Mouse (Mus musculus) yolk sac, embryonic 10.5 days (tissue): Measurements from ENCODE around the gene Polr2i.
"Not testable (repeated sequence)": the region's sequence is repeated elsewhere in the genome, so short reads cannot be mapped to it uniquely, and the experiment has no call there.

ENCODE experiments used
- DNase-seq: peaks from one replicate; pipeline ENCODE4 v3.0.0-alpha.2; 2017; ENCODE audit warnings: low spot score

Gene Polr2i

GRCm38 (mm10) chr7:30204380-30204779 lies 27.4 kb upstream of the Polr2i start:
- DNase-seq: no peak

GRCm38 (mm10) chr7:30205383-30205782 lies 26.4 kb upstream of the Polr2i start:
- DNase-seq: no peak

GRCm38 (mm10) chr7:30206364-30206763 lies 25.4 kb upstream of the Polr2i start:
- not testable (repeated sequence) for DNase-seq

- no peak for DNase-seq
Measured at GRCm38 (mm10) chr7:30211025-30211424, 20.7 kb upstream of the Polr2i start.

- DNase-seq: no peak
Measured at GRCm38 (mm10) chr7:30213881-30214280, 17.9 kb upstream of the Polr2i start.

GRCm38 (mm10) chr7:30215875-30216274 lies 15.9 kb upstream of the Polr2i start:
- DNase-seq: no peak

- peak; percentile 79 for DNase-seq
Measured at GRCm38 (mm10) chr7:30216723-30217151, 15.0 kb upstream of the Polr2i start.

- DNase-seq: no peak
Measured at GRCm38 (mm10) chr7:30217277-30217676, 14.5 kb upstream of the Polr2i start.

- peak; percentile 46 for DNase-seq
Measured at GRCm38 (mm10) chr7:30219293-30220007, 12.3 kb upstream of the Polr2i start.

GRCm38 (mm10) chr7:30220008-30220356 lies 11.8 kb upstream of the Polr2i start:
- no peak for DNase-seq

- DNase-seq: no peak
Measured at GRCm38 (mm10) chr7:30221433-30221832, 10.3 kb upstream of the Polr2i start.

- no peak for DNase-seq
Measured at GRCm38 (mm10) chr7:30222205-30222604, 9.5 kb upstream of the Polr2i start.

GRCm38 (mm10) chr7:30224206-30224605 lies 7.5 kb upstream of the Polr2i start:
- no peak for DNase-seq

- DNase-seq: no peak
Measured at GRCm38 (mm10) chr7:30231328-30231668, 450 bp upstream of the Polr2i start.

- peak; percentile 45 for DNase-seq
Measured at GRCm38 (mm10) chr7:30232631-30233148, 942 bp downstream of the Polr2i start.

- no peak for DNase-seq
Measured at GRCm38 (mm10) chr7:30233387-30233786, 1.6 kb downstream of the Polr2i start.

GRCm38 (mm10) chr7:30234276-30234858 lies 2.6 kb downstream of the Polr2i start:
- DNase-seq: no peak

GRCm38 (mm10) chr7:30235091-30235490 lies 3.3 kb downstream of the Polr2i start:
- no peak for DNase-seq

GRCm38 (mm10) chr7:30235625-30236024 lies 3.9 kb downstream of the Polr2i start, which contains the start of gene Ovol3:
TSS of gene Ovol3 (minus strand) at chr7:30235725.
- DNase-seq: no peak

- not testable (repeated sequence) for DNase-seq
Measured at GRCm38 (mm10) chr7:30237374-30237773, 5.6 kb downstream of the Polr2i start.

GRCm38 (mm10) chr7:30251956-30252954 lies 20.5 kb downstream of the Polr2i start:
- no peak for DNase-seq

- DNase-seq: peak; percentile 44
Measured at GRCm38 (mm10) chr7:30265041-30265440, 33.3 kb downstream of the Polr2i start.
